Mouse (Mus musculus): ENCODE measurements at regions not wholly inside any gene's neighbourhood (a gene's known extent, or its start where the extent isn't known, plus 50 kb on each side); places are given as distances from the start of the nearest gene placed in this dataset.
A peak's percentile ranks its signal among the peaks of the same experiment; 100 is the strongest.

GRCm38 (mm10) chr1:185900316-185900715 lies 216.8 kb downstream of the Lyplal1 start:
- Histone ChIP-seq H3K36me3 (no peaks in the 10 kb centered on the region), H3K9me3 (peaks cover 11% of the 10 kb centered on the region; the same call in 1 of the 2 replicates), H3K4me2 (peak overlapping the region; percentile 3), H3K4me3 (no peak overlapping the region), H3K4me1 (peaks cover 21% of the 10 kb centered on the region), H3K27ac (replicated peaks) (no peak overlapping the region), H3K9ac (no peak overlapping the region), H3K27me3 (replicated peaks) (no peaks in the 10 kb centered on the region)
- ATAC-seq (ENCODE audit: extremely low read depth, insufficient number of reproducible peaks, low FRiP score, low TSS enrichment): no peak
- WGBS: 47% methylated on average over 3 of the region's 3 CpGs

DNA sequence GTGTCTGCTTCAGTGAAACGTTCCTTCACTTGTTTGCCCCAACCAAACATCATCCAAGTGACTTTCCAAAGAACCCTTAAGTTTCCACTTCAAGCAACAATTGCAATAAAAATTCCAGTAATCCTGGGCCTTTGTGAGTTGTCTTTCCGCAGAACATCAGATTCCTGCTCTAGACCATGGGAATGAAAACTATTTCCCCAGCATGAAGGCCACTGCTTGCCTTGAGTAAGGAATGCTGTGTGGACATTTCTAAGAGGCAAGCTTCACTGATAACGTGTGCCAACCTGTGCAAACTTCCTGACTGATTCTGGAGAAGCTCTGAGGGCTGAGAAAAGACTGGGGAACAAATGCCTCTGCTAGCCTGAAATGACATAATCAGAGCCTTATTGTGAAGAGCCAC lies 214.7 kb downstream of the Lyplal1 start:
- ATAC-seq (ENCODE audit: extremely low read depth, insufficient number of reproducible peaks, low FRiP score, low TSS enrichment): no peak
- H3K36me3 ChIP-seq: no peaks in the 10 kb centered on the region
- 54% methylated on average over 3 of the region's 3 CpGs for WGBS

DNA sequence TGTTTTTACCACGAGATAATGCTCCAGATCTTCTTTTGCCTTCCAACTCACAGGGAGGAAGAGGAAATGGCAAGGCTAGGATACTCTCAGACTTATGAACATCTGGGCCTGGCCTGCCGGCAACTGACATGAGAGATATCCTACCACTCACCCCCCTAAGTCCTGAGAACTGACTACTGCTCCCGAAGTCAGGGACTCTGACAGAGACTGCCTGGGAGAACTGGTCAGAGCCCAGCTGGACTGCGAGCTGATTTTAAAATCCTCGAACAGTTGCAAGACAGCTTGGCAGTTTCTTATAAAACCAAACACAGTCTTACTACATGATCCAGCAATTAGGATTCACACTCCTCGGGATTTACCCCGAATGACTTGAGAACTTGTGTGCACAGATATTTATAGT lies 211.4 kb downstream of the Lyplal1 start:
- 55% methylated on average over 7 of the region's 7 CpGs for WGBS
- H3K4me3 ChIP-seq: no peak overlapping the region
- no peak for ATAC-seq (ENCODE audit: extremely low read depth, insufficient number of reproducible peaks, low FRiP score, low TSS enrichment)

More for the DNA sequence above, 214.7 kb downstream of the Lyplal1 start:
- H3K4me3 ChIP-seq: no peak overlapping the region
- peaks cover 11% of the 10 kb centered on the region; the same call in 1 of the 2 replicates for H3K9me3 ChIP-seq
- H3K27me3 ChIP-seq (replicated peaks): no peaks in the 10 kb centered on the region
- H3K9ac ChIP-seq: no peak overlapping the region
- H3K4me2 ChIP-seq: no peak overlapping the region
- H3K27ac ChIP-seq (replicated peaks): no peak overlapping the region
- peaks cover 21% of the 10 kb centered on the region for H3K4me1 ChIP-seq

DNA sequence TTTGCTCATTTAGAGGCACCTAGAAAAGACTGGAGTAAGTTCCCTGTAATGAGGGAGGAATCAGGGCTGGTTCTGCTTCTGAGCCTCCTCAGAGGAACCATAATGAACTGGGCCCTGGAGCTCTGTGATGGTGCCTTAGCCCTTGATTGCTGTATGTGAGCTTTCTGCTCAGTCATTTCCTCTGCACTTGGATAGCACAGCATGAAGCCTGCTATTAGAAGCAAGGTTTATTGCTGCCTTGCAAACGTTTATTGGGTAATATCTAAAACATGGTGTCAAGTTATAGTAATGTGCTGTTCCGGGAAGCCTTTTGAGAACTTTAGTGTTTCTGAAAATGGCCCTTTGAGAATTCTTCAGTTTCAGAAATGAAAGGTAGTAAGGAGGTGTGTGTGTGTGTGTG lies 201.5 kb downstream of the Lyplal1 start:
- no peak overlapping the region for H3K27ac ChIP-seq (replicated peaks)
- no peaks in the 10 kb centered on the region for H3K9me3 ChIP-seq
- H3K4me3 ChIP-seq: no peak overlapping the region
- no peaks in the 10 kb centered on the region for H3K4me1 ChIP-seq
- no peak for ATAC-seq (ENCODE audit: extremely low read depth, insufficient number of reproducible peaks, low FRiP score, low TSS enrichment)
- WGBS: 73% methylated on average over 2 of the region's 2 CpGs
- H3K9ac ChIP-seq: no peak overlapping the region
- no peak overlapping the region for H3K4me2 ChIP-seq
- H3K27me3 ChIP-seq (replicated peaks): no peaks in the 10 kb centered on the region
- H3K36me3 ChIP-seq: no peaks in the 10 kb centered on the region

More for the DNA sequence above, 211.4 kb downstream of the Lyplal1 start:
- Histone ChIP-seq H3K27me3 (replicated peaks) (no peaks in the 10 kb centered on the region), H3K36me3 (no peaks in the 10 kb centered on the region), H3K9ac (no peak overlapping the region), H3K9me3 (peaks cover 11% of the 10 kb centered on the region; the same call in 1 of the 2 replicates), H3K4me2 (no peak overlapping the region), H3K27ac (replicated peaks) (no peak overlapping the region), H3K4me1 (0 out of 2 replicates have a peak, but pooled peaks cover 4% of the 10 kb centered on the region)

DNA sequence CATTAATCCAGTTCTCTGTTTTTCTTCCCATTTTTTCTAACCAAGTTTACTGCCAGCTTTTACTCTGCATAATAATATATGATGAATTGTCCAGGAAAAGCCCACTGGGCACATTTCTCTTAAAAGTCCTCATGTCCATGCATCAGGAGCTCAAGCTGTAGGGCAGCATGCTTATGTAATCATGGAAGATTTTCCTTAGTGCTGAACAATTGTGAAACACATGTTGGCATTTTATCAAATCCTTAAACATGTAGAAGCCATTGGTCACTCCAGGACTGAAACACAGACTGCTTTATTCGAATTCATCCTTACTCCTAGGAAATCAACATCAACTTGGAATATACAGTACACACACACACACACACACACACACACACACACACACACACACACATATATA lies 198.4 kb downstream of the Lyplal1 start:
- Histone ChIP-seq H3K9ac (no peak overlapping the region), H3K4me1 (no peaks in the 10 kb centered on the region), H3K27ac (replicated peaks) (no peak overlapping the region), H3K4me2 (no peak overlapping the region), H3K27me3 (replicated peaks) (no peaks in the 10 kb centered on the region), H3K36me3 (no peaks in the 10 kb centered on the region), H3K4me3 (no peak overlapping the region), H3K9me3 (no peaks in the 10 kb centered on the region)
- ATAC-seq (ENCODE audit: extremely low read depth, insufficient number of reproducible peaks, low FRiP score, low TSS enrichment): no peak
- 57% methylated on average over 1 of the region's 1 CpGs for WGBS

DNA sequence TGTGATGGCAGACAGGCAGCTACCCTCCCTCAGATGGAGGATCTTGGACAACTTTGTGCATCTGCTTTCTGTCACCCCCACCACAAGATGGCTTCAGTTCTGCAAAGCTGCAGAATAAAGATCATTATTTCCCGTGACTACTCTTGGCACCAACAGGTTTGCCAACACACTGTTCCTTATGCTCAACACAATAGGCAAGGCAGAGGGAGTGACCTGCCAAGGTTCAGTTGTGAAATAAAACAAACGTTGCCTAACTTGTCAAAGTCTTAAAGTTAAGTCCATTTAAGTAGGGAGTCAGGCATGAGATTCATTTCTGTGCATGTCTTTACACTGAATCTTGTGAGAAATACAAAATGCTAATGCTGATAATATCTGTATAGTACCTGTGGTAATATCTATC lies 193.4 kb downstream of the Lyplal1 start:
- Histone ChIP-seq H3K4me1 (peaks cover 3% of the 10 kb centered on the region; the same call in 1 of the 2 replicates), H3K4me3 (no peak overlapping the region), H3K27me3 (replicated peaks) (no peaks in the 10 kb centered on the region), H3K27ac (replicated peaks) (no peak overlapping the region), H3K9me3 (peaks cover 6% of the 10 kb centered on the region), H3K9ac (no peak overlapping the region), H3K4me2 (no peak overlapping the region), H3K36me3 (no peaks in the 10 kb centered on the region)
- 70% methylated on average over 2 of the region's 2 CpGs for WGBS
- ATAC-seq (ENCODE audit: extremely low read depth, insufficient number of reproducible peaks, low FRiP score, low TSS enrichment): no peak

GRCm38 (mm10) chr1:185929000-185929399 lies 188.1 kb downstream of the Lyplal1 start:
- Histone ChIP-seq H3K27me3 (replicated peaks) (no peaks in the 10 kb centered on the region), H3K27ac (replicated peaks) (no peak overlapping the region), H3K4me1 (peaks cover 19% of the 10 kb centered on the region), H3K4me2 (no peak overlapping the region), H3K9ac (no peak overlapping the region), H3K9me3 (peaks cover 6% of the 10 kb centered on the region), H3K36me3 (no peaks in the 10 kb centered on the region), H3K4me3 (no peak overlapping the region)
- WGBS: 18% methylated on average over 2 of the region's 2 CpGs
- ATAC-seq (ENCODE audit: extremely low read depth, insufficient number of reproducible peaks, low FRiP score, low TSS enrichment): no peak

- H3K9ac ChIP-seq: no peak overlapping the region
- no peaks in the 10 kb centered on the region for H3K36me3 ChIP-seq
- H3K9me3 ChIP-seq: peaks cover 6% of the 10 kb centered on the region
- no peak overlapping the region for H3K4me2 ChIP-seq
- no peaks in the 10 kb centered on the region for H3K27me3 ChIP-seq (replicated peaks)
- 0 out of 2 replicates have a peak overlapping the region, but pooled peaks have one; percentile 13 for H3K27ac ChIP-seq (replicated peaks)
- peaks cover 19% of the 10 kb centered on the region for H3K4me1 ChIP-seq
- ATAC-seq (ENCODE audit: extremely low read depth, insufficient number of reproducible peaks, low FRiP score, low TSS enrichment): no peak
- no peak overlapping the region for H3K4me3 ChIP-seq
- WGBS: 58% methylated on average over 5 of the region's 5 CpGs
These were observed 187.3 kb downstream of the Lyplal1 start for GRCm38 (mm10) chr1:185929761-185930160.

GRCm38 (mm10) chr1:185933623-185934022 lies 183.5 kb downstream of the Lyplal1 start:
- Histone ChIP-seq H3K27me3 (replicated peaks) (no peaks in the 10 kb centered on the region), H3K4me2 (no peak overlapping the region), H3K36me3 (no peaks in the 10 kb centered on the region), H3K4me3 (no peak overlapping the region), H3K4me1 (peaks cover 17% of the 10 kb centered on the region), H3K9me3 (no peaks in the 10 kb centered on the region), H3K9ac (no peak overlapping the region), H3K27ac (replicated peaks) (no peak overlapping the region)
- no peak for ATAC-seq (ENCODE audit: extremely low read depth, insufficient number of reproducible peaks, low FRiP score, low TSS enrichment)
- 71% methylated on average over 3 of the region's 3 CpGs for WGBS

DNA sequence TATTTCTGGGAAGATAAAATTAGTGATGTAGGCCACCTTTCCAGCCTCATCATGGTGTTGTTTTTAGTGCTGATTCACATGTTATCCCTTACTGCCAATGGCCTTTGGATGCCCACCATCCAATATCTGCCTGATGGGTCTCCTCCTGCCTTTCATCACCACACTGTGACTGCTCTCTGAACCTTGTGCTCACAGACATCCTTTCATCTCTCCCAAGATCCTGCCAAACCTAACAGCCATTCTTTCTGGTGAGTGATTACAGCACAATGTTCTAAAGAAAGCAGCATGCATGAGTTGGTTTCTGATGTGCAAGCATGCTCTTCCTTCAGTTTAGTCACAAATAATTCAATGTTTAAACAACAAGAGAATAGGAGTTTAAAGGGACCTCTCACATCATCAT lies 180.1 kb downstream of the Lyplal1 start:
- no peak overlapping the region for H3K9ac ChIP-seq
- no peak overlapping the region for H3K4me3 ChIP-seq
- H3K27ac ChIP-seq (replicated peaks): no peak overlapping the region
- no peak for ATAC-seq (ENCODE audit: extremely low read depth, insufficient number of reproducible peaks, low FRiP score, low TSS enrichment)
- H3K9me3 ChIP-seq: no peaks in the 10 kb centered on the region
- H3K4me1 ChIP-seq: peaks cover 4% of the 10 kb centered on the region; the same call in 1 of the 2 replicates
- H3K36me3 ChIP-seq: no peaks in the 10 kb centered on the region
- no peaks in the 10 kb centered on the region for H3K27me3 ChIP-seq (replicated peaks)
- H3K4me2 ChIP-seq: no peak overlapping the region

DNA sequence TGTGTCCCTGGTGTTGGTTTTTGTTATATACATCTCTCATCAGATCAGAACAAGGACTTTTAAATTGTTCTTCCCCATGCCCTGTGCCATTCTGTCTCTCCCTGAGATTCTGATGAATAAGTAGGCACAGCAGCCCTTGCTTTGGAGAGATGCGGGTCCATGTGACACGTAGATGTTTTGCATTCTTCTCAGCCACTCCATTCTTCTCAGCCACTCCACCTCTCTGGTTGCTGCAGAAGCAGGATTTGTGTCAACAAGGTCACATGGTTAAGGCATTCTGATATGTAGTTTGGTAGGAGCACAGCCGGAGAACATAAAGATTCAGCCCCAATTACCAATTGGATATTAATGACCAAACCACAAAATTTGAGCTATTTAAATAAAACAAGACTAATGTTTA lies 177.2 kb downstream of the Lyplal1 start:
- Histone ChIP-seq H3K4me3 (no peak overlapping the region), H3K27me3 (replicated peaks) (no peaks in the 10 kb centered on the region), H3K4me1 (no peaks in the 10 kb centered on the region; the same call in 1 of the 2 replicates), H3K27ac (replicated peaks) (no peak overlapping the region), H3K36me3 (no peaks in the 10 kb centered on the region), H3K9ac (no peak overlapping the region), H3K4me2 (no peak overlapping the region), H3K9me3 (no peaks in the 10 kb centered on the region)
- ATAC-seq (ENCODE audit: extremely low read depth, insufficient number of reproducible peaks, low FRiP score, low TSS enrichment): no peak
- 43% methylated on average over 3 of the region's 3 CpGs for WGBS

DNA sequence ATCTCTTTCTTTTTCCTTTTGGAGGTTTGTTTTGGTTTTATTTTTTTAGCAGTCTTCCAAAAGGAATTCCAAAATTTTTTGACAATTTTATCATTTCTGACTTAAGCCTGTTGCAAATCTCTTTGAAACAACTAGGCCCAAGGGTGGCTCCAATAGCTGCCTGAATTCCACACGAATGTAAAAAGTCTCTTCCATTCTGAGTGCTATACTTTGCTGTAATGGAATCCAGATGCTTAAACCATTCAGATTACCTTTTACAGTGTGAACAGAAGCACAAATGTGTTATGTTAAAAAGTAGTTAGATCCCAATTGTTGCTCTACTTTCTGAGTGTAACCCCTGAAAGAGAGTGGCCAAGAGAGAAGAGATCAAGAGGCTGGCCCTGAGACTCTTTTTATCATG lies 176.6 kb downstream of the Lyplal1 start:
- H3K36me3 ChIP-seq: no peaks in the 10 kb centered on the region
- ATAC-seq (ENCODE audit: extremely low read depth, insufficient number of reproducible peaks, low FRiP score, low TSS enrichment): no peak
- no peak overlapping the region for H3K4me3 ChIP-seq
- H3K27me3 ChIP-seq (replicated peaks): no peaks in the 10 kb centered on the region
- no peaks in the 10 kb centered on the region for H3K9me3 ChIP-seq
- 48% methylated on average over 1 of the region's 1 CpGs for WGBS
- no peak overlapping the region for H3K27ac ChIP-seq (replicated peaks)
- H3K4me1 ChIP-seq: no peaks in the 10 kb centered on the region; the same call in 1 of the 2 replicates
- H3K4me2 ChIP-seq: no peak overlapping the region
- no peak overlapping the region for H3K9ac ChIP-seq

Measured in heart, embryonic 13.5 days (tissue).